Mouse (Mus musculus): ENCODE measurements around the gene Cdhr4.

Gene Cdhr4

DNA sequence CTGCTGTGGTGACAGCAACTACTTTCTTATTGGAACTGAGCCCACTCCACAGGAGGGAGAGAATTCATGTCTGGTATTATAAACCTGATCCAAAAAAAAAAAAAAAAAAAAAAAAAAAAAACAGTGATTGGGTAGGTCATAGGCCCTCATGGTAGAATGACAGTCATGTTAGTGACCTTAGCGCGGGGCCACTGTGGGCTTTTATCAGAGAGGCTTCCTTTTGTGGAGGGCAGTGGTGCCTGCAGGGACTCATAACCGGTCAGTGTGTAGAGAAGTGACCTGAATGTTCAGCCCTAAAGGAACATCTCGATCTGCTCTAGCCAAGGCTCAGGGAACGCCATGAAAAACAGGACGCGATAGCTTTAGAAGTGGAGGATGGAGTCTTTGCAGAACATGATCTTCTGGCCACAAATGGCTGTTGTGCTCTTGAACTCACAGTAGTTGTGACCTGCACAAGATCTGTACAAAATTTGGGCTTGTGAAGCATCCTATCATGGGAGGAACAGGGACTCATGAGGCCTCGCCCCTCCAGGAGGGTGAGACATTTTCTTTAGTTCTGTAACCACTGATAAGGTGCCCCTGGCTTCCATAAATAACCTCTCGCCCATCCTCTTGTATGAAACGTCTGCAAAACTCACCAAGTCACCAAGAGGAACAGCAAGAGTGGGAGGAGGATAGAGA, 17.7 kb upstream of the Cdhr4 start:
- in situ Hi-C loops (cut with MboI, MseI): no loop called here

DNA sequence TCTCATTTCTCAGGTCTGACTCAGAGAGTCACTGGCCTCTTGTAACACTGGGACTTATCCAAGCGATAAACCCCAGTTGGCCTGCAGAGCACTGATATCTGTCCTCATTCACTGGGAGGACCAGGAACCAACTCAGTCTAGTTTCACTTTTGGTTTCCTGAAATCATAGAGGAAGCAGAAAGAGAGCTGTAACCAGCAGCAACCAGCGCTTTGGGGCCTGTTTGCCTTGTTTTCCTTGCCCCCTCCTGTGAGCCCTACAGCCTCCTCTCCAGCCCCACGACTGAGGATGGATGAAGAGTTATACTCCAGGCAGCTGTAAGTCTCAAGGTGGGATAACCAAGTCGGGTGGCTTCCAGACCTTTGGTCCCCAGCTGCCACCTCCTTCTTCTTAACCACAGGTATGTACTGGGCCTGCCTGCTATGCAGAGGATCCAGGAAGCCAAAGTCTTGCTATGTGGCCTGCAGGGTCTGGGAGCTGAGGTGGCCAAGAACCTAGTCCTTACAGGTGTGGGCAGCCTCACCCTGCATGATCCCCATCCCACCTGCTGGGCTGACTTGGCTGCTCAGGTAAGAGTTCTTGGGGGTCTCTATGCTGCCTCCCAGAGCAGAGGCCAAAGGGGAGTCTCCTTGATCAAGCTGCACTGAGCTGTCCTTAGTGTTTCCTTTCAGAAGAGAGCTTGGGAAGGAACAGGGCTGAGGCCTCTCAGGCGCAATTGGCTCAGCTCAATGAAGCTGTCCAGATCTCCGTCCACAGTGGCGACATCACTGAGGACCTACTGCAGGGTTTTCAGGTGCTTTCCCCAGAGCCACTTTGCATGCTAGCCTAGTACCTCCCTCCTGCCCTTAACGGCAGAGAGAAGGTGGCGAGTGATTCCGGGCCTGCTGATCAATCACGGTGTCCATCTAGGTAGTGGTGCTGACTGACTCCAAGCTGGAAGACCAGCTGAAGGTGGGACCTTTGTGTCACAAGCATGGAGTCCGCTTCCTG, 16.6 kb upstream of the Cdhr4 start, which contains the start of gene Uba7:
Gene Uba7, plus strand, starts transcription at position 107 of the 988 bp plus-strand sequence.
- in situ Hi-C loops (cut with MboI, MseI): no loop called here

DNA sequence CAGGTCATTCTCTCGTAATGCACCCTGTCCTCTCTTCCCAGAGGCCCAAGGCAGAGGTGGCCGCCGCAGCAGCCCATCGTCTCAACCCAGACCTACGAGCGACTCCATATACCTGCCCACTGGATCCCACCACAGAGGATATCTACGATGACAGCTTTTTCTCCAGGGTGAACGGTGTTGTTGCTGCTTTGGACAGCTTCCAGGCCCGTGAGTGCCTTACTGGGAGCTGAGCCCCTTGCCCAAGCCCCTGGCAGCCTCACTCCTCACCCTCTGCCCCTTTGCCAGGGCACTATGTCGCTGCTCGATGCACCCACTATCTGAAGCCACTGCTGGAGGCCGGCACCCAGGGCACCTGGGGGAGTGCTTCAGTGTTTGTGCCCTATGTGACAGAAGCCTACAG, 13.5 kb upstream of the Cdhr4 start:
- in situ Hi-C loops (cut with MboI, MseI): no loop called here

DNA sequence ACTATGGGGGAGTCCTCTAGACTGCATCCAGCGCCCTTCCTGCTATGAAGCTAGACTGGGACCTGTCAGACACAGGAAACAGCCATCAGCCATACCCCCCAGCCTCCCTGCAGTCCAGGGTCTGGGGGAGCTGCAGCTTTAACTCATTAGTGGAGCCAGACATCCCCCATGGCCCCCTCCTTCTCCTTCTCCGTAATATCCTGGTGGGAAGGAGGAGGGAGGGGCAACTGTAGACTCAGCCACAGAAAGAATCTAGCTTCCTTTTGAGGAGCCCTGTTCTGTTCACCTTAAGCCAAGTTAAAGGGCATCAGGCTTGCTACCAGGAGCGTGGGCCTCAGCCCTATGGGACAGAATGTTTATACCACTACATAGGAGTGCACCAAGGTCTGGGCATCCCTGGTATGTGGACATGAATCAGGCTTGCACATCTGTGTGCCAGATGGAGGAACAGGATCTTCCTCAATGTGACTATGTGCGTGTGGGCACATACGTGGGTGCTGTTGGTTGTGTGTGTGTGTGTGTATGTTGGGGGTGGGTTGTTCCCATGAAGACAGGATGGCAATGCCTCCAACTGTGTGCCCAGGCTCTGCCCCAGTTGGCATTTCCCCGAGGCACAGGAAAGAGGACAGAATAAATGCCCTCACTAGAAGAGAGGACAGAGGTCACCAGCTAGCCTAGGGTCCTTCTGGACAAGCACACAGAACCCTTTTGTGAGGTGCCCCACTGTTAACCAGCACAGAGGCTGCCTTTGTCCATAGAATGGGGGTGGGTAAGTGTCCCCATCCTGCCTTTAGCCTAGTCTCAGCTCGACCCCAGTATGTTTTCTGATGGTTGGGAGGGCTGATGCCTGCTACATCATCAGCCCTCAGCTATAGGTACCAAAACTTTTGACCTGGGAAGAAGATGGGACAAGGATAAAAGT, 10.4 kb upstream of the Cdhr4 start:
- in situ Hi-C loops (cut with MboI, MseI): no loop called here

- in situ Hi-C loops (cut with MboI, MseI): no loop called here
Measured at GRCm38 (mm10) chr9:107982681-107983346, 9.5 kb upstream of the Cdhr4 start, which contains the start of gene Gm20661. Gm20661 (plus strand) TSS chr9:107983058.

DNA sequence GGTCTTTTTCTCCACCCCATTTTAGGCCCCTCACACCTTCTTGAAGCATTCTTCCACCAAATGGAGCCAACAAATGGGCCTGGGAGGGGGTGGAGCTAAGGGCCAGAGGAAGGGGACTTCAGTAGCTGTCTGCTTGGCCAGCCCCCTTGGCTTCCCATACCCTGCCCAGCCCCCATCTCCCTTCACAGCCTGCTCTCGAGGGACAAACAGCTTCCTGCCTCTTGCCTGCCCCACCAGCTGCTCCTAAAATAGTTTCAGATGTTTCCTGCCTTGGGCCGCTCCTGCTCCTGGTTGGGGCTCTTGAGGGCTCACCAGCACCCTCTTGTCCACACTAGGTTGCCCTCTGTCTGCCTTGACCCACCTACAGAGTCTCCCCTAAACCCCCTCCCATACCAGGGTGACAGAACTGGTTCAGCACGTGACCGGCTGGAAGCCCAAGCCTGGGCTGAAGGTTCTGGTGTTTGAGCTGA, 8.8 kb upstream of the Cdhr4 start:
- in situ Hi-C loops (cut with MboI, MseI): no loop called here

DNA sequence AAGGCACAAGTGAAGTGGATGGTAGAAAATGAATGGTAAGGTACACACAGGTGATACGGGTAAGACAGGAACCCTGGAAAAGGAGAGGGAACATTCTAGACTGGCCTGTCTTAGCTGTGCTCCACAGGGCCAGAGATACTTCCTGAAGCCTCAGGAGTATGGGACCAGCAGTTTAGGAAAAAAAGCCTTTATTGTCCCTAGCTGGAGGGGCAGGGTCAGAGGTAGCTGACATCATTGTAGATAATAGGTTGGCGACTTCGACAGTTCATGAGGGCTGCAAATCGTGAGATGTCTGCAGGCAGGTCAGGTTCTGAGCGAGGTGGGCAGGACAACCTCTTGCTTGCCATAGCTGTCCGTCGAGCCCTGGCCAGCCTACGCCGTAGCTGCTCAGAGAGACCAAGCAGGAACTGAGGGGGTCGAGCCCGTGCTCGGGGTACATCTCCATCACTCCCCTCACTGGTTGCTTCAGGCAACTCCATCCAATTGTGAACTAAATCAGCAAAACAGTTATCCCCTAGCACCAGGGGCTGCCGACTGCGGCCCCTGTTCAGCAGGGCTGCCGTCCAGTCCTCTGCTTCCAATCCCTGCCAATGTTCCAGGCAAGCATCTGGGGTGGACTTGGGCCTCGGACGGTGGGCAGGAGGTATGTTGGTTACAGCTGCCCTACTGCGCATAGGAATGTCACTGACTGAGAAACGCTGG, 8.1 kb upstream of the Cdhr4 start:
- in situ Hi-C loops (cut with MboI, MseI): no loop called here

DNA sequence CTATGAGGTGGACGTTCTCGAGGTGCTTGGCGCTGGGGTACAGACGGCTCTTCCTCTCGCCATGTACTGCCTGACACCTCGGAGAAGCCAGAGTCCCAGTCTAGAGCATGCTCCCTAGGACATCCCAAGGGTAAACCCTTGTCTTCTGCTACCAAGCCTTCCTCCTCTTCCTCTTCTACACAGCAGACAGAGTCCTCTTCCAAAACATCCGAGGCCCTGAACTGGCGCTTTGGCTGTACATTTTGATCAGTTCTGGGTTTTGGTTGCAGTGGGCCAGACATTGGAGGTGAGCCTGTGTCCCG, 7.6 kb upstream of the Cdhr4 start:
- in situ Hi-C loops (cut with MboI, MseI): no loop called here

DNA sequence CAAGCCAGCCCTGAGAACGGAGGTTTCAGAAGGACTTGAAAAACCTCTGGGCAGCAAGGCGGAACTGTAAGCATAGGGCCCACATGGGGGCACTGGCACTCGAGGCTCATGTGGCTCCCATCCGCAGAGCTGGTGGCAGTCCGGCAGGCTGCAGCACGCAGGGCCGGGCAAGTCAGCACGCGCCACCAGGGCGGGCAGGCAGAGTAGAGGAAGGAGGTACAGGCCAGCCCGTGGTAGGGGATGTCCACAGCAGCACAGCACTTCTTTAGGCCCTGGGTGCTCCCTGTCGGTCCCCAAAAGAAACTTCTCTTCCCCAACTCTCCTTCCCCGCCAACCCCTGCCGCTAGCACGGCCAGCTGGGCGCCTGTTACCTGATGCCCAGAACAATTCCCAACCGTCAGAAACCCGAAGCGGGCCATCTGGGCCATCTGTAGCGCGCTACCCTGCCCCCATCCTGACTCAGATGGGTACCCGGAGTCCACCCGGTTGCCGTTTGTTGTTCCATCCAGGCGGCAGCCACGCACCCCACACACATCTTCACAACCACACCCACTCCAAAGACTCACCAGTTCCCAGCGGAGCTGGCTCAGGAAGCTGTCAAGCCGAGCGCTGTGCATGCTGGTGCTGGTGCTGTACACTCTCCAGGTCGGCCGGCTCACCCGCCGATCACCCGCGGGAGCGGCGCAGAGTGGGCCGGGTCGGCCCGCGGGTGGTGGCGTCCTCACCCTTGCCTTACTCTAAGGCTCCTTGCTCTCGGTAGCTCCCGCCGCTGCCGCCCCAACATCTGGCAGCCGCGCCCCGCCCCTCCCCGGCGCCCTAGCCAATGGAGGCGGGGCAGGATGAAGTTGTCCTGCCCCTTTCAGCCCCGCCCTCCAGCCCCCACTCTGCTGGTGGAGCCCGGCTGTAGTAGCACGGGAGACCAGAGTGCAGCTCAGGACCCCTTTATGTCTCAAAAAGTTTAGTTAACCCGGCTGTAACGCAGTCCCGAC, 6.9 kb upstream of the Cdhr4 start, which contains the start of gene Inka1:
Gene Inka1, minus strand, starts transcription at position 749 of the 989 bp plus-strand sequence.
- in situ Hi-C loops (cut with MboI, MseI): no loop called here

DNA sequence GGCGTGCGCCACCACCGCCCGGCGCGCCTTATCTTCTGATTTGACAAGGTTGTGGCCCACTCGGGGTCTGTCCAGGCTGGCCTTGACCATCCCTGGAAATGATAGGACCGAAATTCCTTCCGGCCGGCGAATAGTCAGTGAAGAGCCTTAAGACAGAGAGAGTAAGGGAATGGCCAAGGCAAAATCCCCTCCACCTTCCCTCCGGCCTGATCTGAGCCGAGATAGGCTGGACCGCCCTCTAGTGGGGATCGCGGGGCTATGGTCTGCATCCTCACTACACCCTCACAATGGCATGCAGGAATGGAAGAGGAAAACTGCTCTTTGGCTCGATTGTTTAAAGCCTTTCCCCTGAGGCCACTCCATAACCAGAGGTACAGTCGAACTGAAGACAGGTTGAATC, 5.9 kb upstream of the Cdhr4 start:
- in situ Hi-C loops (cut with MboI, MseI): no loop called here

DNA sequence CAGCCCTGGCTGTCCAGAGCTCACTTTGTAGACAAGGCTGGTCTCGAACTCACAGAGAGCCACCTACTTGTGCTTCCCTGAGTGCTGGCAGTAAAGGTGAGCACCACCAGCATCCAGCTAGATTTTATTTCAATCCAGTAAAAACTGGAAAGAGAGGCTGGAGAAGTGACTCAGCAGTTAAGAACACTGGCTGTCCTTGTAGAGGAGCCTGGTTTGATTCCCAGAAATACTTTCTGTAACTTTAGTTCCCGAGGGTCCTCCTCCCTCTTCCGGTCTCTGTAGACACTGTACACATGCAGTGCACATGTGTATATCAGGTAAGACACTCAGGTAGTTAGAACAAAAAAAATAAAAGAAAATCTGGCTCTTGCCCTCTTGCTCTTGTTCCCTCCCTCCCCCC, 4.3 kb upstream of the Cdhr4 start:
- in situ Hi-C loops (cut with MboI, MseI): no loop called here

- in situ Hi-C loops (cut with MboI, MseI): no loop called here
Measured at GRCm38 (mm10) chr9:107993013-107993412, 716 bp downstream of the Cdhr4 start.

- in situ Hi-C loops (cut with MboI, MseI): no loop called here
Measured at GRCm38 (mm10) chr9:107994464-107994863, 2.2 kb downstream of the Cdhr4 start.

- in situ Hi-C loops (cut with MboI, MseI): no loop called here
Measured at GRCm38 (mm10) chr9:107995513-107995912, 3.2 kb downstream of the Cdhr4 start.

DNA sequence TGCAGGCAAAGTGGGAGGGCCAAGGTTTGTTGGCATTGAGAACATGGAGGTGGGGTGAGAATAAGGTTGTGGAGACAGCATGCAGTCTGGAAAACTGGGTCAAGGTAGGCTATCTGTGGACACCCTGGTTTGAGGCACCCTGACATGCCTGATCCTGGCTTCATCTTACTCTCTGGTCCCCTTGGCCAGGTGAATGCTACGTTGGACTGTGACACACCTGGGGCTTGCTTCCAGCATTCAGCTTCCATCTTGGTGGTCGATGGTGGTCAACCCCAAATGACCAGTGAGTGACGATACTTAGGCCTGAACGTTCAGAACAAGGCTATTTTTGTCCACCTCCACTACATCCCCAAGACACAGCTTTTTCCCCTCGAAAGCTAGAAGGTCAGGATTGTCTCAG, 3.8 kb downstream of the Cdhr4 start, which contains the start of gene Gm20662:
Gene Gm20662, plus strand, starts transcription at position 301 of the 400 bp plus-strand sequence.
- in situ Hi-C loops (cut with MboI, MseI): no loop called here

DNA sequence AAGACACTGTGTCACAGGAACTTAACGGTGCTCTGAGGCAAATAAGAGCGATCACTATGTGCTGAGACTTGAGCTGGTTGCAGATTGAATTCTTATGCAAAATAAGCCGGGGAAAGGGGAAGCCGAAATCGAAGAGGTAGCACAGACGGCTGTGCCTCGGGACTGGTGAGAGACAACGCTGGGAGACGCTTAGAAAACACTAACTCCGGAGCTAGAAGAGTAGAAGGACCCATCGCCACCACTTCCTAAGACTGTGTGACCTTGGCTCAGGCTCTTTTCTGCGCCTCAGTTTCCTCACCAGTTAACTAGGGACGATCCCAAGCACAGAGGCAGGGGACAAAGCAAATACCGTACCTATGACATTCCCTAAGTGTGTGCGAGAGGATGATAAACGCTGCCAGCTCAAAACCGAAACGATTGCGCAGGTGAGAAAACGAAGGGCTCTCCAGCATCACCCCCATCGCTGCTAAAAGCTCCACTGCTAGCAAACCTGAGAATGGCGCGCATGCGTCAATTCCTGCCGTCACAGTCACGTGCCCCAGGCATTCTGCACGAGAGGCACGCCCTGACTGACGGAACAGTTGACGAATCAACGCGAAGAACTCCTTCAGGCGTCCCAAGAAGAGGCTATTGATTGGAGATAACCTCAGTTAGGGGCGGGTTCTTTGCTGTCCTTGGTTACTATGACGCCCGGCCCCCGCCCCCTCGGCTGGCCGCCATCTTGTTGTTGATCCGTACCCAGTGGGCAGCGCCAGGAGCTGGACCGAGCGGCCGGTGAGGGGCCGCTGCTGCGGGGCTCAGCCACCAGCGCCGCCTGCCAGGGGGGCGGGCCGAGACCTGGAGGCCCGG, 9.8 kb downstream of the Cdhr4 start, which contains the start of gene Ip6k1:
Gene Ip6k1, plus strand, starts transcription at position 580 of the 849 bp plus-strand sequence.
- in situ Hi-C loops (cut with MboI, MseI): no loop called here

GRCm38 (mm10) chr9:108002778-108003530, 10.7 kb downstream of the Cdhr4 start:
- in situ Hi-C loops (cut with MboI, MseI): no loop called here
